Mouse (Mus musculus) kidney, adult 2 months (tissue): ENCODE results near the gene Ppm1l.

ENCODE experiments used
- CTCF ChIP-seq: fragments of 200-500 bp; conservative IDR thresholded peaks from 2 replicates; pipeline ENCODE4 v1.5.1; 2011; ENCODE audit warnings: low read depth, mild to moderate bottlenecking, control low read depth, low read length, moderate library complexity, mixed read lengths; ENCODE audit not compliant: insufficient read depth, insufficient read length
- POLR2A ChIP-seq: fragments of 200-500 bp; IDR thresholded peaks from one replicate; pipeline ENCODE4 v1.6.1; 2011; ENCODE audit warnings: low read depth, low read length, control low read depth

DNA sequence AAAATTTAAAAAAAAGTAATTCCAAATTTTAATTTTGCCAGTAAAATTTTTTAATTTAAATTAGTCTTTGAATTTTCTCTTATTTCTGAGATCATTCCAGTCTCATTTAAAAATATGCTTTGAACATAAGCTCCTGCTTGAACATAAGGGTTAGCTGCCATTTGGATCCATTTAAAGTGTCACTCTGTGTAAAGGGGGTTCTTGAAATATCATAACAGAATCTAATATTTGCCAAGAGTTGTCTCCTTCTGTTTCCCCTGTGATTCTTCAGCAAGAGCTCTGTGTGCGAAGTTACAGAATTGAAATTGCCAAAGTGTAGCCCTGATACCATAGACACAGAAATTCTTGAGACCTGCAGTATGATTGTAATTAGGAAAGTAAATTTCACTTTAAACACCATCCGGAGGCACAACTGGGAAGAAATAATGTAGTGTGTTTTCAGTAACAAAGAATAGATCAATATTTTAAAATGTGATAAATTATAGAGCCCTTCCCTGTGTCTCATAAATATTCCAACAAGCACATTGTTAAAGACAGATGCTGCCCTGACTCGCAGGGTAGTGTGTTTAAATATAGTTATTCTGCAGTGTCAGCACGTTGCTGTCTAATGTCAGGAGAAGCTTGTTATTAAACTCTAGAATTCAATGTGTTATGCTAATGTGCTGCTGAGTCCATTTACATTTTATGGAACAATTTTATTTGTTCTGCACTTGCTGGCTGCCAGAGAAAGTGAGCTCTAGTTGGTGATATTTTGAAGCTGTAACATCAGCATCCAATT, 177.8 kb downstream of the Ppm1l start:
- TF ChIP-seq CTCF (no peak), POLR2A (no peak)
